Mouse (Mus musculus) lung, adult 2 months (tissue): Measurements from ENCODE around the gene Jarid2.

ENCODE experiments used
- CTCF ChIP-seq: fragments of 200-500 bp; IDR thresholded peaks from 2 replicates; pipeline ENCODE4 v1.5.1; 2011; ENCODE audit warnings: mild to moderate bottlenecking, low read length, control low read depth; ENCODE audit not compliant: insufficient read depth
- POLR2A ChIP-seq: fragments of 200-500 bp; IDR thresholded peaks from 2 replicates; pipeline ENCODE4 v1.6.1; 2011; ENCODE audit warnings: low read depth, mild to moderate bottlenecking, control low read depth, low read length, borderline replicate concordance; ENCODE audit errors: extremely low read depth

GRCm38 (mm10) chr13:44798280-44798679 lies 69.0 kb downstream of the Jarid2 start:
- TF ChIP-seq CTCF (no peak), POLR2A (no peak)
